Mouse (Mus musculus) right cerebral cortex, postnatal 36 days (tissue): ENCODE results near the gene Lmntd2.

Experiments
- DNase-seq, 2 experiments: peaks; one replicate each; pipeline ENCODE4 v3.0.0; 2022; ENCODE audit warnings: low spot score in 2 of 2, mixed read lengths in 1 of 2

Lmntd2 gene

GRCm38 (mm10) chr7:141190220-141190619 lies 23.7 kb downstream of the Lmntd2 start:
- no peak for DNase-seq

DNA sequence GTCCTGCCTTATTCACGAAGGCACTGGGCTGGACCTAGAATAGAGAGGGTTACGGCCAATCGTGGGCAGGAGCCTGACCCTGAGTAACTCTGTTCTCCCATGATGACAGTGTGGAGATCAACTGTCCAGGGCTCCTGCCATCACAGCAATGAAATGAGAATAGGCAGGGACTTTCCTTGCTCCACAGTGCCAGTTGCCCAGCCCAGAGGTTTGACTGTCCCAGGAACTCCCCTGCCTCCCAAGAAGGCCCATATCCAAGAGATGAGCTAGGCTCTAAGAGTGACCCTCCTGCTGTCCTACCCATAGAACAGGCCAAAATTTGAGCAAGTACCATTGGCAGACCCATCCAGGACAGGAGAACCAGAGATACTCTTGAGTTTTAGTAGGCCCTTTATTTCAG lies 25.1 kb downstream of the Lmntd2 start:
- no peak for DNase-seq

- no peak for DNase-seq
Measured at GRCm38 (mm10) chr7:141188194-141188593, 25.7 kb downstream of the Lmntd2 start.

GRCm38 (mm10) chr7:141176173-141176572 lies 37.7 kb downstream of the Lmntd2 start:
- DNase-seq = peak; percentile 82 to 84

- no peak for DNase-seq
Measured at GRCm38 (mm10) chr7:141175068-141175467, 38.8 kb downstream of the Lmntd2 start.

DNA sequence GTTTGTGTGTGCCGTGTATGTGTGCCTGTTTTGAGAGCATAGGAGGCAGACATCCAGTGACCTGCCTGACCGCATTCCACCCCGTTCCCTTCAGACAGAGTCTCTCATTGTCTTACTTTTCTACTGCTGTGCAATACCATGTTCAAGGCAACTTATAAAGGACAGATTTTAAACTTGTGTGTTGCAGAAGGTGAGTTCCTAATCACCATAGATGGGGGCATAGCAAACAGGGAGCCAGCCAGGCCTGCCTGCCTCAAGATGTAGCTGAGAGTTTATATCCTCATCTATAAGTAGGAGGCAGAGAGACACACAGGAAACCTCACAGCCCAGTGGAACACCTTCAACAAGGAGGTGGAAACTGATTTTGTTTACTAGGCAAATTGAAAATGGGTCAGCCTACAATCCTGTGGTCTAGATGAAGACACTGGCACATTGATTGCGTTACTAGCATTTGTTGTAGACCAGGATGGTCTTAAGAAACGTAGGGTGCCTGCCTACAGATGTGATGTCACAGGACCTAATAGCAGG lies 40.5 kb downstream of the Lmntd2 start:
- no peak for DNase-seq

- peak; percentile 91 for DNase-seq
Measured at GRCm38 (mm10) chr7:141172116-141173006, 41.5 kb downstream of the Lmntd2 start, which contains the start of gene Rnh1. Rnh1 (minus strand) TSS chr7:141172857.

- DNase-seq = no peak
Measured at GRCm38 (mm10) chr7:141169866-141170265, 44.0 kb downstream of the Lmntd2 start.

- DNase-seq = no peak
Measured at GRCm38 (mm10) chr7:141169300-141169699, 44.6 kb downstream of the Lmntd2 start.

GRCm38 (mm10) chr7:141168518-141168953 lies 45.3 kb downstream of the Lmntd2 start:
- DNase-seq = peak; percentile 55 to 71

DNA sequence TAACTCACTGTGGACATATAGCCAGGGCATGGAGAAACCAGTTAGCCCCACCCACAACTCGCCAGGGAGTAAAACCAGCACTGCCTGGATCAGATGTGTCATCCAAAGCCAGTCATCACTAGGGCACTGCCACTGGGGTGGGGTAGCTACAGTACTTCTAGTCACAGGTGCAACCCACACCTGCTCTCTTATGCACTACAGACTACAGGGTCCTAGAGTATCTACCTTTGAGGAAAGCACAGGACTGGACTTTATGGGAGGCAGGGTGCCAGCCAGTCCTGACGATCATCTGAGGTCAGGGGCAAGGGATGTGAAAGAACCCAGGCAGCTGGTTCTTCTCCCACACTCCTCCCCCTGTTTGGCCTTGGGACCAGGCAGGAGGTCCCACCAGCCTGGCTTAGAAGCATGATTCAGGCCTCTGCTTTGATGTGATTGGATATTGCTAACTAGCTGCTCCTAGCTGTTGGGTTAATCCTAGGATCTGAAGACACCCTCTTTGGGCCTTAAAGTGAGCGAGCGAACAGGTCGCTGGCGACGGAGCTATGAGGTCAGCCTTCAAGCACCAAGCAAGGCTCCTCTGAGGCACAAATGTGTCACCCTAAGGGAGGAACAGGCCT lies 45.9 kb downstream of the Lmntd2 start:
- no peak for DNase-seq

DNA sequence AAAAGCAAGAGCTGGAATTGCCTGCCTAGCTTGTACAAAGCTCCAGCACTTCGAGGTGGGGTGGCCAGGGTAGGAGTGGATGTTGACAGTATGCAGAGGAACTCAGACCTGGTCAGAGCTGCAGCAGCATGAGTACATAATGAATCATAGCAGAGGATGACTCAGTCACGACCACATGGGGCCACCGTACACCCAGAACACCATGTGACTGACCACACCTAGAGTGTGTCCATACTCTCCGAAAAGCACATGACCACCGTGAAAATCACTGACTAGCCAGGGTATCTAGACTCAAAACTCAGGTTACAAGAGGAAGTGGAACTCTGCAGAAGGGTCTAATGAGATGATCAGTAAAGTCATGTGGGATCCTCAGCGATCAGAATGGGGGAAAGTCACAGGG lies 49.0 kb downstream of the Lmntd2 start:
- DNase-seq = no peak

- no peak for DNase-seq
Measured at GRCm38 (mm10) chr7:141164397-141164796, 49.5 kb downstream of the Lmntd2 start.
